Mouse (Mus musculus): ENCODE measurements around the gene Gpat3. TPM values are rescaled to one million over a fixed set of nuclear protein-coding genes. Genes with fewer than 3 reads are reported as not detected.

Gpat3 gene
- polyA plus RNA-seq, 1 experiment from 2014 or later = 5.0 TPM

GRCm38 (mm10) chr5:100901046-100901445 is 55.5 kb downstream of the Gpat3 start:
- no peak overlapping the region for H3K9ac ChIP-seq (ENCODE audit: low read depth, low read length)
- no peak for ATAC-seq (ENCODE audit: low read depth)
- H3K4me3 ChIP-seq (ENCODE audit: low read depth, low read length) = no peak overlapping the region
- no peaks in the 10 kb centered on the region for H3K36me3 ChIP-seq (ENCODE audit: control insufficient read depth, insufficient read depth)
- no peaks in the 10 kb centered on the region for H3K4me1 ChIP-seq (ENCODE audit: control insufficient read depth, low read depth, low read length)
- H3K4me2 ChIP-seq (ENCODE audit: low read depth, low read length) = no peak overlapping the region
- H3K9me3 ChIP-seq (replicated peaks; ENCODE audit: control insufficient read depth, low read length) = no peaks in the 10 kb centered on the region
- no peaks in the 10 kb centered on the region for H3K27me3 ChIP-seq (ENCODE audit: control insufficient read depth, insufficient read depth, low read depth, low read length)
- no peak overlapping the region for H3K27ac ChIP-seq (ENCODE audit: low read length)
- WGBS (ENCODE audit: insufficient replicate concordance) = 67% methylated on average over 5 of the region's 5 CpGs

GRCm38 (mm10) chr5:100908478-100908877 is 63.0 kb downstream of the Gpat3 start:
- Histone ChIP-seq H3K9ac (ENCODE audit: low read depth, low read length) (no peak overlapping the region), H3K27me3 (ENCODE audit: control insufficient read depth, insufficient read depth, low read depth, low read length) (no peaks in the 10 kb centered on the region), H3K36me3 (ENCODE audit: control insufficient read depth, insufficient read depth) (no peaks in the 10 kb centered on the region), H3K27ac (ENCODE audit: low read length) (no peak overlapping the region), H3K4me3 (ENCODE audit: low read depth, low read length) (no peak overlapping the region), H3K4me1 (ENCODE audit: control insufficient read depth, low read depth, low read length) (no peaks in the 10 kb centered on the region), H3K4me2 (ENCODE audit: low read depth, low read length) (no peak overlapping the region), H3K9me3 (replicated peaks; ENCODE audit: control insufficient read depth, low read length) (no peaks in the 10 kb centered on the region)
- no peak for ATAC-seq (ENCODE audit: low read depth)
- 54% methylated on average over 7 of the region's 7 CpGs for WGBS (ENCODE audit: insufficient replicate concordance)

GRCm38 (mm10) chr5:100908901-100909300 is 63.4 kb downstream of the Gpat3 start:
- H3K4me2 ChIP-seq (ENCODE audit: low read depth, low read length) = no peak overlapping the region
- H3K4me1 ChIP-seq (ENCODE audit: control insufficient read depth, low read depth, low read length) = no peaks in the 10 kb centered on the region
- no peak overlapping the region for H3K9ac ChIP-seq (ENCODE audit: low read depth, low read length)
- ATAC-seq (ENCODE audit: low read depth) = no peak
- WGBS (ENCODE audit: insufficient replicate concordance) = 83% methylated on average over 10 of the region's 10 CpGs
- no peaks in the 10 kb centered on the region for H3K36me3 ChIP-seq (ENCODE audit: control insufficient read depth, insufficient read depth)
- no peak overlapping the region for H3K4me3 ChIP-seq (ENCODE audit: low read depth, low read length)
- no peak overlapping the region for H3K27ac ChIP-seq (ENCODE audit: low read length)
- no peaks in the 10 kb centered on the region for H3K9me3 ChIP-seq (replicated peaks; ENCODE audit: control insufficient read depth, low read length)
- no peaks in the 10 kb centered on the region for H3K27me3 ChIP-seq (ENCODE audit: control insufficient read depth, insufficient read depth, low read depth, low read length)

- no peaks in the 10 kb centered on the region for H3K36me3 ChIP-seq (ENCODE audit: control insufficient read depth, insufficient read depth)
- WGBS (ENCODE audit: insufficient replicate concordance) = 80% methylated on average over 11 of the region's 11 CpGs
- ATAC-seq (ENCODE audit: low read depth) = no peak
- no peak overlapping the region for H3K4me3 ChIP-seq (ENCODE audit: low read depth, low read length)
- H3K27ac ChIP-seq (ENCODE audit: low read length) = no peak overlapping the region
- no peak overlapping the region for H3K4me2 ChIP-seq (ENCODE audit: low read depth, low read length)
- H3K9me3 ChIP-seq (replicated peaks; ENCODE audit: control insufficient read depth, low read length) = no peaks in the 10 kb centered on the region
- no peak overlapping the region for H3K9ac ChIP-seq (ENCODE audit: low read depth, low read length)
- H3K4me1 ChIP-seq (ENCODE audit: control insufficient read depth, low read depth, low read length) = no peaks in the 10 kb centered on the region
- H3K27me3 ChIP-seq (ENCODE audit: control insufficient read depth, insufficient read depth, low read depth, low read length) = no peaks in the 10 kb centered on the region
Measured at GRCm38 (mm10) chr5:100909691-100910090, 64.2 kb downstream of the Gpat3 start.

GRCm38 (mm10) chr5:100911502-100912097 is 66.1 kb downstream of the Gpat3 start:
- no peak overlapping the region for H3K4me3 ChIP-seq (ENCODE audit: low read depth, low read length)
- H3K9ac ChIP-seq (ENCODE audit: low read depth, low read length) = no peak overlapping the region
- no peaks in the 10 kb centered on the region for H3K27me3 ChIP-seq (ENCODE audit: control insufficient read depth, insufficient read depth, low read depth, low read length)
- H3K36me3 ChIP-seq (ENCODE audit: control insufficient read depth, insufficient read depth) = no peaks in the 10 kb centered on the region
- WGBS (ENCODE audit: insufficient replicate concordance) = 68% methylated on average over 19 of the region's 19 CpGs
- ATAC-seq (ENCODE audit: low read depth) = no peak
- H3K9me3 ChIP-seq (replicated peaks; ENCODE audit: control insufficient read depth, low read length) = no peaks in the 10 kb centered on the region
- H3K4me1 ChIP-seq (ENCODE audit: control insufficient read depth, low read depth, low read length) = no peaks in the 10 kb centered on the region; the same call in 1 of the 2 replicates
- H3K4me2 ChIP-seq (ENCODE audit: low read depth, low read length) = no peak overlapping the region
- H3K27ac ChIP-seq (ENCODE audit: low read length) = no peak overlapping the region

- no peaks in the 10 kb centered on the region for H3K27me3 ChIP-seq (ENCODE audit: control insufficient read depth, insufficient read depth, low read depth, low read length)
- ATAC-seq (ENCODE audit: low read depth) = no peak
- no peaks in the 10 kb centered on the region for H3K9me3 ChIP-seq (replicated peaks; ENCODE audit: control insufficient read depth, low read length)
- no peak overlapping the region for H3K27ac ChIP-seq (ENCODE audit: low read length)
- H3K36me3 ChIP-seq (ENCODE audit: control insufficient read depth, insufficient read depth) = no peaks in the 10 kb centered on the region
- H3K4me3 ChIP-seq (ENCODE audit: low read depth, low read length) = no peak overlapping the region
- H3K4me1 ChIP-seq (ENCODE audit: control insufficient read depth, low read depth, low read length) = no peaks in the 10 kb centered on the region; the same call in 1 of the 2 replicates
- no peak overlapping the region for H3K4me2 ChIP-seq (ENCODE audit: low read depth, low read length)
- WGBS (ENCODE audit: insufficient replicate concordance) = 57% methylated on average over 7 of the region's 7 CpGs
- no peak overlapping the region for H3K9ac ChIP-seq (ENCODE audit: low read depth, low read length)
Measured at GRCm38 (mm10) chr5:100912366-100912765, 66.9 kb downstream of the Gpat3 start.

- Histone ChIP-seq H3K9me3 (replicated peaks; ENCODE audit: control insufficient read depth, low read length) (no peaks in the 10 kb centered on the region), H3K27ac (ENCODE audit: low read length) (no peak overlapping the region)
- WGBS (ENCODE audit: insufficient replicate concordance) = 57% methylated on average over 9 of the region's 9 CpGs
Measured at GRCm38 (mm10) chr5:100913274-100913673, 67.8 kb downstream of the Gpat3 start.

GRCm38 (mm10) chr5:100914989-100915388 is 69.5 kb downstream of the Gpat3 start:
- H3K4me1 ChIP-seq (ENCODE audit: control insufficient read depth, low read depth, low read length) = no peaks in the 10 kb centered on the region; the same call in 1 of the 2 replicates
- no peaks in the 10 kb centered on the region for H3K36me3 ChIP-seq (ENCODE audit: control insufficient read depth, insufficient read depth)
- no peak for ATAC-seq (ENCODE audit: low read depth)
- H3K4me2 ChIP-seq (ENCODE audit: low read depth, low read length) = no peak overlapping the region
- no peaks in the 10 kb centered on the region for H3K9me3 ChIP-seq (replicated peaks; ENCODE audit: control insufficient read depth, low read length)
- WGBS (ENCODE audit: insufficient replicate concordance) = 11% methylated on average over 7 of the region's 7 CpGs
- H3K9ac ChIP-seq (ENCODE audit: low read depth, low read length) = no peak overlapping the region
- no peak overlapping the region for H3K27ac ChIP-seq (ENCODE audit: low read length)
- H3K4me3 ChIP-seq (ENCODE audit: low read depth, low read length) = no peak overlapping the region
- no peaks in the 10 kb centered on the region for H3K27me3 ChIP-seq (ENCODE audit: control insufficient read depth, insufficient read depth, low read depth, low read length)

More at GRCm38 (mm10) chr5:100913274-100913673, 67.8 kb downstream of the Gpat3 start:
- Histone ChIP-seq H3K4me2 (ENCODE audit: low read depth, low read length) (no peak overlapping the region), H3K4me3 (ENCODE audit: low read depth, low read length) (no peak overlapping the region), H3K27me3 (ENCODE audit: control insufficient read depth, insufficient read depth, low read depth, low read length) (no peaks in the 10 kb centered on the region), H3K4me1 (ENCODE audit: control insufficient read depth, low read depth, low read length) (no peaks in the 10 kb centered on the region; the same call in 1 of the 2 replicates), H3K9ac (ENCODE audit: low read depth, low read length) (no peak overlapping the region), H3K36me3 (ENCODE audit: control insufficient read depth, insufficient read depth) (no peaks in the 10 kb centered on the region)
- no peak for ATAC-seq (ENCODE audit: low read depth)

- H3K36me3 ChIP-seq (ENCODE audit: control insufficient read depth, insufficient read depth) = no peaks in the 10 kb centered on the region
- no peaks in the 10 kb centered on the region for H3K9me3 ChIP-seq (replicated peaks; ENCODE audit: control insufficient read depth, low read length)
- H3K4me1 ChIP-seq (ENCODE audit: control insufficient read depth, low read depth, low read length) = no peaks in the 10 kb centered on the region; the same call in 1 of the 2 replicates
- H3K4me3 ChIP-seq (ENCODE audit: low read depth, low read length) = no peak overlapping the region
- H3K27me3 ChIP-seq (ENCODE audit: control insufficient read depth, insufficient read depth, low read depth, low read length) = no peaks in the 10 kb centered on the region
- H3K4me2 ChIP-seq (ENCODE audit: low read depth, low read length) = no peak overlapping the region
- WGBS (ENCODE audit: insufficient replicate concordance) = 24% methylated on average over 5 of the region's 5 CpGs
- ATAC-seq (ENCODE audit: low read depth) = no peak
- H3K9ac ChIP-seq (ENCODE audit: low read depth, low read length) = no peak overlapping the region
- no peak overlapping the region for H3K27ac ChIP-seq (ENCODE audit: low read length)
Measured at GRCm38 (mm10) chr5:100915411-100915810, 69.9 kb downstream of the Gpat3 start.
